Mouse (Mus musculus): ENCODE measurements around the gene Hcrtr1.

Gene Hcrtr1

DNA sequence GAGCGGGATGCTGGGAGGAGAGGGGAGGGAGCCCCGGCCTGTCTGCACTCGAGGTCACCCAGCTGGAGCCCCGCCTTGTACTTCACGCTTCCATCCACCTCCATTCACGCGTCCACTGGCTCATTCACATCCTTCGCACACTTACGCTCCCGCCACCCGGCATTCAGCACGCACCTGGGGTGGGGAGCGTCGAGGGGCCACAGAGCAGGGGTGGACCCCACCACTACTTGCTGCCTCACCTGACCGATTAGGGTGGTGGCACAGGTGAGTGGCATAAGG lies at the start of gene Hcrtr1:
Hcrtr1 (minus strand) TSS at position 146 of the 279 bp plus-strand sequence.
- no peak for DNase-seq (ENCODE audit: low read depth, low spot score)

DNA sequence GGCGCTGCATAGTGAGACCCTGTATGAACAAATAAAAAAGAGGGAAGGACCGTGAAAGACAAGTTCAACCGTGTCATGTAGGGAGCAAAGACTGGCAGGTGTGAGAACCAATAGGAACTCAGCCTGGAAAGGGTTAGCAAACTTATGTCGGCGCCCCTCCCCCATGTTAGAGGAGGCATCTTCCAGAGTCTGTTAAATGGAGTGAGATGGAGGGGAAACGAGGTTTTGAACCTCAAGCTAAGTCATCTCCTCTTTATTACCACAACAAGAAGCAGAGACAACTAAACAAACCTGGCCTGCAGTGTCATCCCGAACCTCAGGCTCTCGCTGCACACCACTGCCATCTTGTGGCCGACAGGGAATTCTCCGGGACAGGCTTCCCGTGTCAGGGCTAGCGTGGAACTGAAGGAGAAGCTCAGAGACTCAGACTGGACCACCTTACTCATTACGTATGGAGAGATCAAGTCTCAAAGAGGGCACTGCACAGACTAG lies 49.7 kb upstream of the Hcrtr1 start:
- DNase-seq (ENCODE audit: low read depth, low spot score) = peak; percentile 89

DNA sequence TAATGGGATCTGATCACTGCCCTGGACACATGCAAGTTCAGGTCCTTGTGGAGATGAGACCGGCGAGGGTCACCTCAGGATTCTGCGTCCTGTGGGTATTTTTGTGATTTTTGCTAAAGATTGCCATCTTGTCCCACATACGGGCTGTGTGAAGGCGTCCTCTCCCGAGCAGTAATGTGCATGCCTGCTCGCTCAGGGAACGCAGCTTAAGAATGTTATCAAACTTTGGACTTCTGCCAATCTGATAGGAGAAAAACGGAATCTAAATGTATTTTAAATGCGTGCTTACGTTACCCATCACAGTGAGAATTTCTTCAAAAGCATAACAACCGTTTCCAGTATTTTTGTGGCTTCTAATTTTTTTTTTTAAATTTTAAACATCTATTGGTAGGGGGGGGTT lies 47.7 kb upstream of the Hcrtr1 start:
- DNase-seq (ENCODE audit: low read depth, low spot score) = no peak

DNA sequence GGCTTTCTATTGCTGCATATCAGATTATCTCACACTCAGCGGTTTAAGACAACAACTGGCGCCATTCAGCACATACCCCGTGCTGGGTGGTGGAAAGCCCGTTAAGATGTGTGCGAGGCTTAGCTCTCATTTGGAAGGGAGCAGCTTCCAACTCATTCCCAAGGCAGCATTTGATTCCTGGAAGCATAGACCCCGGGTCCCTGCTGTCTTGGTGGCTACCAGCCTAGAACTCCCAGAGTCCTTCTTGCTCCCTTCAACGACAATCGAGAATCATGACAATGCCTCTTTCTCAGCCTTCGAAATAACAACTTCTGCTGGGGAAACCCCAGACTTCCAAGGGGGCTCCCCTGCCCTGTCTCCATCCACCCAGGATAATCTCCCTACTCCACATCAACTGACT lies 47.3 kb upstream of the Hcrtr1 start:
- DNase-seq (ENCODE audit: low read depth, low spot score) = no peak

DNA sequence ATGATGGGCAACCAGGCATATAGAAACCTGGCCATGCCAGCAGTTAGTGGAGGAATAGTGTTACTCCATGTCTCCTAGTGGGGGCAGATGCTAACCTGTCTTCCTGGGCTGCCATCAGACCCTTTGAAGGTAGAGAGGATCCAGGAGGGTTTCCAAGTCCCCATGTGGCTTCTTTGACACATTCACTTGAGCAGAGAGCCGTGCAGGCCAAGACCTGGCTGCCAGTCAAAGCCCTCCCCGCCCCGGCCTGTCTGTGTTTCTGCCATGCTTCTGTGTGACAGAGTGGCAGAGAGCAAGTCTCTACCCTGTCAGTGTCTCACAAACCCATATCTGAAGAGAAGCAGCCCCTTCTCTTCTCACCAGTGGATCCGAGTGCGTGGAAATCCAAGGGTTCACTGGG lies 44.7 kb upstream of the Hcrtr1 start:
- DNase-seq (ENCODE audit: low read depth, low spot score) = no peak

DNA sequence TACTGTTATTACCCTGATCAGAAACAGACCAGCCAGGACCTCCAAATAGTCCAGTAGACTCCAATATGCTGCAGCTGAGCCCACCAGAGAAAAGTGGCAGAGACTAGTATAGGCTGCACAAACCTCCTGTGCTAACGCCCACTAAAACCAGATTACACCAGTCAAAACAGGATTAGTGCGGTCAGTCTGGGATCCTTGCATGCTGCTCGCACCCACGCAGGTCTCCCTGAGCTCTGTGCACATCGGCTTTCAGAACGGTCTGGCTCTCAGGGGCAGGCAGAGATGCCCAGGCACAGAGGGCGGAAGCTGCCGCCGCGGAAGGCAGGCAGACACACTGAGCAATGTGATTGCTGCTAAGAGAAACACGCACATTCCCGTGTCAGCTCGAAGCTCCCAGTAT lies 43.9 kb upstream of the Hcrtr1 start:
- no peak for DNase-seq (ENCODE audit: low read depth, low spot score)

DNA sequence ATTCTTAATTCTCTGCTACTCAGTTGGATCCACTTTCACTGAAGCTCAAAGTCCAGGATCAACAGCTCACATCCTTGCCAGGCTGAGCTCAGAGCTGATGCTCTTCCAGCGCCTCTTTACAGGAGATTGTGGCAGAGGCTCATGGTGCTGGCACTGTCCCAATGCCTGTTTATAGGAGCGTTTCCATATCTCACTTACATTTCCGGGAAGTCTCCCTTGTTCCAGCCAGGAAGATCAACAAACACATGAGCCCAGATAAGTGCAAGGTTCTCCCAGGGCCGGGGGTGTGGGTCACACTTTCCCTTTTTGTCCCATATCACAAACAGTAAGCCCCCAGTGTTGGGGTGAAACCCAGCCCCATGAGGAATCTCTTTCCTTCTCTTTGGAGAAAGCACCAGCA lies 42.7 kb upstream of the Hcrtr1 start:
- DNase-seq (ENCODE audit: low read depth, low spot score) = no peak

DNA sequence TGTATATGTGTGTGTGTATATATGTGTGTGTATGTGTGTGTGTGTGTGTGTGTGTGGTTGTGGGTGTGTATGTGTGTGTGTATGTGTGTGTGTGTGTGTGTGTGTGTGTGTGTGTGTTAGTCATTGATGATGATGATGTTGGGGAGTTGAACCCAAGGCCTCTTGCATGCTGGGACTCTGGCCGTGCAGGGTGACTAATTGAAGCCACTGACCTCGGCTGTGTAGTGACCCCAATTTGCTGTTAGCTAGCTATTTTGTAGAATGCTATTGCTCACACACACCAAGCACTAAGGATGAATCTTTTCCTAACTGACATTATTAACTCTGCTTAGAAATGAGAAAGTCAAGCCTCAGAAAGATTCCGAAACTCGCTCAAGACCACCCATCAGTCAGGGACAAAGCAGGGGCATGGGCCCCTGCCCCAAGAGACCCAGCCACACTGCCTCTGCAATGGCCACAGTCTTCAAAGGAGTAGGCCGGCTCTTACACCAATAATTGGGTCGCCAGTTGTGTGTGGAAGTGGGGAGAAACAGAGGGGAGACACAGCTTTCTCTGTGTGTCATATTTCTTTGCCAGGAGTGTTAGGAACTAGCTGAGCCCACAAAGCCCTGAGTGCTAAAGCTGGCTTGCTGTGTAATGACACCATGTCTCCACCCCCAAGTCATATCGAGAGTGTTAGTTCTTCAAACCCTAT lies 41.9 kb upstream of the Hcrtr1 start:
- DNase-seq (ENCODE audit: low read depth, low spot score) = no peak

DNA sequence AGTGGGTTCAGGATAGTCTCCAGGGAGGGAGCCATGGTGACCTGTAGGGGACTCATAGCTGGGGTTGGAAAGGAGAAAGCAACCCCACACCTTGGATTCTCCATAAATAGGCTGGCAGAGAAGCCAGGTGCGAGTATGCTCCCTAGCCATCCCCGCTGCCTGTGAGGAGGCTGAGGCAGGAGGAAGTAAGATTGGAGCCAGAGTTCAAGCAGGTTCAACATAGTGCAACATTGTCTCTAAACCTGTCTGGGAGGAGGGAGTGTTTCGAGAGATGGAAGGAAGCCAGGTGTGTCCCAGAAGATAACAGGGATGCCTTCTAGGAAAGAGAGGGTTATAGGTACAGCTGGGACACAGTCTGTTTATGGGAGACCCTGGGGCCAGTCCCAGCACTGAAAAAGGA lies 40.7 kb upstream of the Hcrtr1 start:
- no peak for DNase-seq (ENCODE audit: low read depth, low spot score)

DNA sequence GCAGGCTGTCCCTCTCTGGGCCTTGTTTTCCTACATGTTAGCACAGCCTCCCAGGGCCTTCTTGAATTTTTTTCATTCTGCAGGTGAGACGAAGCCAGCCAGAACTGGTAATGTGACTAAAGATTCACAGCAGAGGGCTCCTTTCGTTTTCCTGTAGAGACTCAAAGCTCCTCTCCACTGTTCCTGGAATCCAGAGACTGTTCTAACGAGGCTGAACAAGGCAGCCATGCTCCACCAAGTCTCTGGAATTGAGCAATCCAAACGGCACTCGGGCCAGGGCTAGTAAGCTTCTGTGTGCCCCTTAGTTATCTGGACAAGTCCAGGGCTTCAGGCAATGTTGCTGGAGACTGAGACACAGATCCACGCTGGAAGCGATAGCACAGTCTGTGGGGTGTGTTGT lies 38.4 kb upstream of the Hcrtr1 start:
- peak; percentile 57 for DNase-seq (ENCODE audit: low read depth, low spot score)

DNA sequence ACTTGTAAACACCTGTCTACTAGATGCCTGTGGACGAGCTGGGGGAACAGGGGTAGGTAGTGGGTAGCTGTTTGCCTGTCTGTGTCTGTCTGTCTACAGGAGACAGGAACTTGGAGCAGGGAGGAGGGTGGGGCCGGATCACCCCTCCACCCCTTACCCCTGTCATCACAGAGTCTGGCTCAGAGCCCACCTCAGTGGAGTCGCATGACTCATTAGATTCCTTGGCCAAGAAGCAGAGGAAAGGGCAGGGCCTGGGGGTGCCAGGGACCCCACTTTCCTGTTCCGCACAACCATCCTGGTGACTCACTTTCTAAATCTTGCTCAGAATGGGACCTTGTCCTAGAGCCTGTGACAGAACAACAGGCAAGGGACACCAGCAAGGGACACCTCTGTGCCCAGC lies 37.9 kb upstream of the Hcrtr1 start:
- peak; percentile 81 for DNase-seq (ENCODE audit: low read depth, low spot score)

DNA sequence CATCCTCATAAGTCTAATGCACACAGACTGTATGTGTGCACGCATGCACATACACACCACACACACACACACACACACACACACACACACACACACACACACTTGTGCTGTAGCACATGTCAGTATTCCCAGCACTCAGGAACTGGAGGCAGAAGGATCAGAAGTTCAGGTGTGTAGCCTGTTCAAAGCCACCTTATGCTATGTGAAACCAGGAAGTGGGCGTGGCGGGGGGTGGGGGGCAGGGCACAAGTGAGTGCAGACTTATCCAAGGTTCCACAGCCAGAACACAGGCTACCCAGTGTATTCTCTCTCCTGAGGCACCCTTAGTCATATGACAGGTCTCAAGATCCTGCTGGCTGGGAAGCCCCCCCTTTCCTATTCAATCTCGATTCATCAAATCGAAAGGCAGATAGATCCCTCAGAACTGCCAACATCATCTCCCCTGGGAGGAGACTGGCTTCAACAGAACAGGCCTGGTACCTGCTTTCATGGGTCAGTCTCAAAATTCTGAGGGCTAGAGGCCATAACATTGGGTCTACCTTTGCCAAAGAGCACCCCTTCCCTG lies 37.1 kb upstream of the Hcrtr1 start:
- peak; percentile 61 for DNase-seq (ENCODE audit: low read depth, low spot score)

DNA sequence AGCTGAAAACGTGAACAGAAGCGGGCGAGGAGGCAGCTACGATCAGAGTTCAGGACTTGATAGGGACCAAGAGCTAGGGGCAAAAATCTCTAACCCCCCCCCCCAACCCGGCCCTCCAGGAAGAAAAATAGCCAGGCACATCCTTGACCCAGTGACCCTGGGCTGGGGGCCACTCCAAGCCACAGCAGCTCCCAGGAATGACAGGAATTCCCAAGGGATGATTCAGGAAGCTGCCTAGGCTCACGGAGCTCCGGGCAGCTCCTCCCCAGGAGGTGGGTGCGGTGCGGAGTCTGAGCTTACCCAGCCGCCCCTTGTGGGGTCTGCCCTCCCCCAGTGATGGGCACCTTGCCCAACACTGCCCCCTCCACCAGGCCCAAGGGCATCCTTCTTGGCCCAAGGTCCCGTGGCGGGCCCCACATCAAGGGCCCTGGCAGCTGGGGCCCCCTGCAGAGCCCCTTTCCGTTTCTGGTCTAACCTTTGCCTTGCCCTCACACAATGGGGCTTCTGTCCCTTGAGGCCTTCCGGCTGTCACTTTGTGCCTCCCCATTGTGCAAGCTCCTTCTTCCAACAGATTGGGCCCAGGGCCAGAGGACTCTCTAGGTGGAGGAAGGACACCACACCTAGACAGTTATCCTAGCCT lies 36.0 kb upstream of the Hcrtr1 start, which contains the start of gene Tinagl1:
Tinagl1 (minus strand) TSS at position 51 of the 640 bp plus-strand sequence.
- DNase-seq (ENCODE audit: low read depth, low spot score) = peak; percentile 69

DNA sequence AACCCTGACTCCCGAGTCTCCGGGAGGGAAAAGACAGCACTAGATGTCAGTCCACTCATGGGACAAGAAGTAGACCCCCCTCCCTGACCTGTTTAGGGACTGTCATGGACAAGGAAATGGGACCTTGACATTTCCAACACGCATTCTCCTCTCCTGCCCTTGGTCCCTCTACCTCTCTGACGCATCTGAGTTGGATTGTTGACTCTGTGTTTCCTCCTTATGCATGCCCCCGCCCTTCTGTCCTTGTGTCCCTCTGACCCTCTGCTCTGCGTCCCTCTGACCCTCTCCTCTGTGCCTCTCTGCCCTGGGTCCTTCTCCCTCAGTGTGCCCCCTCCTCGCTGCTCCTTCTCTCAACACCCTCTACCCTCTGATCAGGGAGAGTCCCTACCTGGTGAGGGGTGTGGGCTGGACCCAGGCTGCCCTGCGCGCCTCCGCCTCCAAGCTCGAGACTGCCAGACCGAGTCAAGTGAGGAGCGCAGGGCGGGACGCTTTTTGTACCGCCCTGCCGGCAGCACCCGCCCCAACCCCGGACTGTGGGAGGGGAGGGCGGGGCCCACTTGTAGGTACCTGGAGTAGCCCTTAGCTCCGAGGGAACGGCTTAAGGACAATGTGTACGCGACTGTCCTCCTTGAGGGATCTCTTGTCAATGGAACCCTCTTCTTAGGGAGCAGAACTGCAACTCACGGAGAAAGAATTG lies 35.3 kb upstream of the Hcrtr1 start:
- peak; percentile 80 for DNase-seq (ENCODE audit: low read depth, low spot score)

DNA sequence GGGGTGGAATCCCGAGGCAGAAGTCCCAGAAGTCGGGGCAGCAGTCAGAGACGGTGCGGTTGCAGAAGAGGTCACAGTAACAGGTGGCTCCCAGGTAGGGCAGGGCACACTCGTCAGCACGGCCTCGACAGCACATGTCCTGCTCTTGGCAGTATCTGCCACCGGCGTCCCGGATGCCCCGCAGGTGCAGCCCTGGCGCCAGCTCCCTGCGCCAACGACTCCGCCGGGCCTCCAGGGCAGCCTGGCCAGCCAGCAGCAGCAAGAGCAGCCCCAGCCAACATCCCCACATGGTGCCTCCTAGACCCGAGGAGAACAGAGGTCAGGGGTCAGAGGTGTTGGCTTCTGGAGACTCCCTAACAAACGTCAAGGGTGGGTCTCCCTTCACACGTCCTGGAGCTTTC lies 34.8 kb upstream of the Hcrtr1 start:
- DNase-seq (ENCODE audit: low read depth, low spot score) = no peak

DNA sequence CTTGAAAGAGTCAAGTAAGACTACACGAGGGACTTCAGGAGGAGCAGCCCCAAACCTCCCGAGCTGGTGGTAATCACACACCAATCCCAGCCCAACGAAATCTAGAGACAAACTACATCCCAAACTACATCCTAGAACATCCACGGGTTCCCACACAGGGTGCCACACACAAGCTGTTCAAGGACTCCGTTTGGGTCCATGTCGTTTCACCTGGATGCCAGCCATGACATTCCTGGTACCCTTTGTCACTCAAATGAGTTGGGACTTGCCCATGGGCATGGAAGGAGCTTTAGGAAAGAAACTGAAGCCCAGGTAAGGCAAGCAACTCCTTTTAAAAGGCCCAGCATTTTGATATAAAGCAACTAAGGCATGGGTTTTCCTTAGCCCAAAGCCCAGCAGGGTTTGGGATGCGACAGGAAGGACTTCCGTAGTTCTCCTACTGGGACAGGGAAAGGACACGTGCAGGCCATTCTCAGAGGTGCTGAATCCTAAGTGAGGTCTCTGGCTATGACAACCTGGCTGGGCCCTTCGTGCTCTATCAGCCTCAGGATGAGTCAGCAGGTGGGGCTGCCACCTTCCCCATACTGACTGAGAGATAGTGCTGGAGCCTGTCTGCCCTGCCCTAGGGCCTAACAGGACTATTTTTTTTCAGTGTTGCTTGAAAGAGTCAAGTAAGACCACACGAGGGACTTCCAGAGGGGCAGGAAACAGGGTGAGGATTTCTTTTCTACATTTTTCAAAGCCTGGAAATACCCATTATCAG lies 34.1 kb upstream of the Hcrtr1 start:
- peak; percentile 43 for DNase-seq (ENCODE audit: low read depth, low spot score)

DNA sequence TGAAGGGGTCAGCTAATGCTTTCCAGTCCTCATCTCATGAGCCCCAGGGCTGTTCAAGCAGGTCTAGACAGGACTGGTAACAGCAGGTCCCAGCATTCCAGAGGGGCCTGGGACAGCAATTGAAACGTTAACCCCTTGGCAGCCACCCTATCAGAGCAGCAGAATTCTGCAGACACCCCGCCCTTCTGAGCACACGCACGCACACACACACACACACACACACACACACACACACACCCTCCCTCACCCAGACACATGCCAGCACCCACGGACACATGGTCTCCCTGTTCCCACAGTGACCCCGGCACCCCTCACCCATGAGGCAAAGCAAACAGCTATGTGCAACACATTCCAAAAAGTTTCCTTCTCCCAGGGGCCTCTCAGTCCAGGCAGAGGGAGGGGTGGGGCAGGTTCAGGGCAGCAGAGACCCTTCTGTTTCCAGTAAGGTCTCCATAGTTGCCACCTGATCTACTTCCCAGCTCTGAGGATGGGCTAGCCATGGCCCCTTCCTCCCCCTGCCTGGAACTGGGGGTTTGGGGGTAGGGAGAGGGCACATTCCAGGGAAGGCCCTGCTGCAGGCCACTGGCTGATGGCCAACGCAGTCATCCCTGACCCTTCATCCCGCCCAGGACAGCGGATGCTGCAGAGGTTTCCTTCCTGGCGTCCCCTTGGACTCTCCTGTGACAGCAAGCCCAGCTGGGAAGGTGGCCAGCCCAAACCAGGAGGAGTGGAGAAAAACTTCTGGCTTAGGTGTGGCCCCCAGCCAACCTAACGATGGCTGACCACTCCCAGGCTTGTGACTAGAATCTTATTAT lies 33.0 kb upstream of the Hcrtr1 start:
- DNase-seq (ENCODE audit: low read depth, low spot score) = peak; percentile 76

DNA sequence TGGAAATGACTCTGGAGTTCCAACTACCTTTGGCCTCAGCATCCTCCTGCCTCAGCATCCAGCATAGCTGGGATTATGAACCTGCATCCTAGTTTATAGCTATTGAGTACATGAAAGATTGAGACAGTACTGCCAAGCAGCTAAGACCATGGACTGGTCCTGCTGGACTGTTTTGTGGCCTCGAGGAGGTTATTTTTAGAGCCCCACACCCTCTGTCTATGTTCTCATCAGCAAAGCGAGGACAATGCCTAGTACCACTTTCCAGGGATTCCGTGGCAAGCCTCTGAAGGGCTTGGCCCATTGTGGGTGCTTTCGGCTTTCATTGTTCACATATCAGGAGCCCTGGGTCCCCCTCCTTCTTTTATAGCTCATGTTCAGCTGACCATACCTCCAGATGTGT lies 31.2 kb upstream of the Hcrtr1 start:
- DNase-seq (ENCODE audit: low read depth, low spot score) = no peak

DNA sequence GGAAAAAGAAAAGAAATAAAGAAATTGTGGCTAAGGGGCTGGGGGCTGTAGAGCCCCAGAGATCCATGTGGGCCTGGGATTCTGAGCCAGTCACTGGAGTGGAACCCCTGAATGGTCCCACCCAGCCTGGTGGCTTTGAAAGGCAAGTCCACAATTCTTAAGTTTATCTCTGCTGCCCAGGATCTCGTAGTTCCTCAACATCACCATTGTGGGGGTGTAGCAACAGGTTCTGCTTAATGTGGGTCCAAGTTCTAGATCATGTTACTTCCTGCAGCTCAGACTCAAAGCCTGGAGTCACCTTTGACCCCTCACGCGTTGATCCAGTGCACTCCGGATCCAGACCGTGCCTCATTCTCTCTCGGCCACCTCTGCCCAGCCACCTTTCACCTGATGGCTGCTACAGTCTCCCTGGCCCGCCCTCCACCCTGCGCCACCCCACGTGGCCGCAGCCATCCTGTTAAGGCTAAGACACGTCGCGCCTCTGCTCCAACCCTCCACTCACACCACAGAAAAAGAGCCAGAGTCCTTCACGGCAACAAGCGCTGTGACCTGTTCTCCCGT lies 30.3 kb upstream of the Hcrtr1 start:
- no peak for DNase-seq (ENCODE audit: low read depth, low spot score)

DNA sequence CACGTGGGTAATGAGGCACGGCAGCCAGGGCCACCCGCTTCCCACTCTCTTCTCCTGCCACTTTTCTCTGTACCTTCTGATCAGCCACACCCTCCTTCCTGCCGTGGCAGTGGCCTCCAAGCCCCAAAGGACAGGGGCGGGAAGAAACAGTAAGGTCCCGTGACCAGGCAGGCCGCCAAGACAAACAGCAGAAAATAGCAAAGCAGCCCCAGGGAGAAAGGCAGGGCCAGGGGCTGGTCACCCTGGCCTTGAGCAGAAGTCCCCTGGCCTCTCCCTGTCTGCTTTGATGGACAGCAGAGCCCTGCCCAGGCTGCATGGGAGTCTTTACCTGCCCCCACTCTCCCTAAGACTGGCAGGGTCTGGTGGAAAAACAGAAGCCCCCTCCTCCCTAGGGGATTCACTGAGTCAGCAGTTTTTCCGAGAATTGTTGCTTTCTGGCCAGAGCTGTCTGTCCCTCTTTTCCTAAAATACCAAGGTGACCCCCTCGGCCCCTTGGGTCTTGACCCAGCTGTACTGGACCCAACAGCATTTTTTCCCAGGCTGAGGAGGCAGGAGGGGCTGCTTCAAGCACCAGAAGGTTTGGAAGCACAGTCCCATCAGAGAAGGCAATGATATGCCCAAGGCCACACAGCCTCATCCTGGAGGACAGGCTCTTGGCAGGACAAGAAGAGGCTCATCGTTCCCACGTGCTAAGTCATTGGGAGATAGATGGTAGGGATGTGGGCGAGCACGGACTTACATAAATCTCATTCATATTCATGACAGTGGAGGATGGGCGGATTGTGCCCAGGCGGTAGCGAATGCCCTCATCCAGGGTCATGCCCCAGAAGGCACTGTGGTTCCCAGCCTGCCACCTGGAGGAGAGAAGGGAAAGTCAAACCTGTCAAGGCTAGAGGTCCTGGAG lies 29.4 kb upstream of the Hcrtr1 start:
- DNase-seq (ENCODE audit: low read depth, low spot score) = peak; percentile 78

All from 3T3-L1 (cell line).